13 mouse cellular contexts compared by ENCODE assay signal in genomic region chr12:81856696-81857095, GRCm38 (mm10). TPM values are rescaled to one million over a fixed set of nuclear protein-coding genes. Genes with fewer than 3 reads are reported as not detected.
A peak's percentile ranks its signal among the peaks of the same experiment; 100 is the strongest.
DNase-seq lines count a peak whose midpoint lies in the region; ATAC-seq lines count a peak whose summit lies in the region.
"Had no signal": no experiment of that assay in that cellular context is flagged by ENCODE, and none has a peak within 500 bp of the region (broad histone marks: within the 10 kb centered on the region; RNA-seq: fewer than 3 reads in every experiment).

No protein-coding gene starts in this region.

- no peaks in the 10 kb centered on the region for H3K36me3 ChIP-seq in kidney, embryonic 15.5 days
- no peaks in the 10 kb centered on the region for H3K36me3 ChIP-seq in hindbrain, embryonic 16.5 days (ENCODE audit: control insufficient read depth, insufficient read depth, low read length)

- DNase-seq in adrenal gland, adult 2 months: peak; percentile 49
- no peak for DNase-seq in adrenal gland, adult 8-10 months
- DNase-seq in kidney, adult 18-20 months: peak; percentile 36
- peak; percentile 63 for DNase-seq in kidney, postnatal 14 days
- DNase-seq in embryo, embryonic 9.5 days (ENCODE audit: extremely low spot score): no peak
- DNase-seq: gastrocnemius, postnatal 10 days; thymus, adult 18-20 months had no signal

- H3K27ac ChIP-seq in kidney, embryonic 15.5 days: no peak overlapping the region
- H3K27ac ChIP-seq in hindbrain, embryonic 16.5 days (ENCODE audit: low read depth, low read length): no peak overlapping the region
- H3K27ac ChIP-seq: liver, embryonic 14.5 days had no signal

- H3K9me3 ChIP-seq in kidney, embryonic 15.5 days (replicated peaks): no peaks in the 10 kb centered on the region
- H3K9me3 ChIP-seq in hindbrain, embryonic 16.5 days (ENCODE audit: control insufficient read depth, low read length): no peaks in the 10 kb centered on the region

- no peaks in the 10 kb centered on the region; the same call in 1 of the 2 replicates for H3K27me3 ChIP-seq in kidney, embryonic 15.5 days
- H3K27me3 ChIP-seq in hindbrain, embryonic 16.5 days (replicated peaks; ENCODE audit: control insufficient read depth, insufficient read depth, low read length): no peaks in the 10 kb centered on the region

- WGBS in kidney, embryonic 15.5 days: 35% methylated on average over 4 of the region's 4 CpGs
- 60% methylated on average over 4 of the region's 4 CpGs for WGBS in hindbrain, embryonic 16.5 days

- no peak overlapping the region for H3K4me3 ChIP-seq in kidney, embryonic 15.5 days (replicated peaks)
- H3K4me3 ChIP-seq in hindbrain, embryonic 16.5 days (ENCODE audit: low read length): no peak overlapping the region

- no peak overlapping the region for H3K9ac ChIP-seq in kidney, embryonic 15.5 days
- no peak overlapping the region for H3K9ac ChIP-seq in hindbrain, embryonic 16.5 days (ENCODE audit: low read depth, low read length)
- H3K9ac ChIP-seq: liver, embryonic 14.5 days had no signal

- H3K4me1 ChIP-seq in kidney, embryonic 15.5 days: peaks cover 27% of the 10 kb centered on the region
- H3K4me1 ChIP-seq in hindbrain, embryonic 16.5 days (ENCODE audit: control insufficient read depth, insufficient read depth, low read depth, low read length): peaks cover 8% of the 10 kb centered on the region

- no peak overlapping the region for H3K4me2 ChIP-seq in kidney, embryonic 15.5 days
- H3K4me2 ChIP-seq in hindbrain, embryonic 16.5 days (ENCODE audit: low read length): no peak overlapping the region
- H3K4me2 ChIP-seq: midbrain, embryonic 11.5 days had no signal

- no peak for ATAC-seq in kidney, embryonic 15.5 days (replicated peaks; ENCODE audit: low FRiP score)
- ATAC-seq in neutrophil, adult 5-6 weeks (ENCODE audit: extremely low read depth, insufficient number of reproducible peaks, low FRiP score, poor library complexity, severe bottlenecking): peak; percentile 37; the same call in 1 of the 2 replicates
- no peak for ATAC-seq in hindbrain, embryonic 16.5 days
- ATAC-seq: activated CD4-positive, CD25-positive, alpha-beta regulatory T cell, adult 4 months had no signal

RNA-seq across cellular contexts. Expression of gene Pcnx, which starts 3.1 kb away (rescaled TPM):
- 10 to 100 TPM; 48.7 to 56.5 TPM for total RNA-seq in adrenal gland, adult 2 months (2021)
- 20.5 and 23.4 TPM in 2 replicates for polyA plus RNA-seq in adrenal gland, adult 2 months (2012; rRNA removed)
- 10 to 100 TPM; 56.1 to 89.3 (median 70.1) TPM for total RNA-seq in adrenal gland, adult 8-10 months (2022)
- polyA plus RNA-seq in kidney, embryonic 15.5 days (2015; fragmentation: Nextera tagmentation; extraction: Ambion mirVana): 8.8 and 10.2 TPM in 2 replicates
- 27.6 and 37.4 TPM in 2 replicates for total RNA-seq in neutrophil, adult 5-6 weeks (2017)
- polyA plus RNA-seq in hindbrain, embryonic 16.5 days (2015; fragmentation: Nextera tagmentation; extraction: Ambion mirVana): 8.6 and 9.2 TPM in 2 replicates

Comparison
In these comparisons a context has a peak if more than half of its experiments do, and no peak if none do; other contexts are left out.
1. DNase-seq: peak in adrenal gland, adult 2 months (single experiment), kidney, adult 18-20 months (single experiment) and kidney, postnatal 14 days (single experiment); none in adrenal gland, adult 8-10 months (single experiment) and embryo, embryonic 9.5 days (single experiment).